Mouse (Mus musculus) olfactory bulb, adult 2 months (tissue): ENCODE measurements at regions not wholly inside any gene's neighbourhood (a gene's known extent, or its start where the extent isn't known, plus 50 kb on each side); places are given as distances from the start of the nearest gene placed in this dataset.

Experiments
- CTCF ChIP-seq: fragments of 200-500 bp; IDR thresholded peaks from 2 replicates; pipeline ENCODE4 v1.5.1; 2012; ENCODE audit warnings: low read depth, mild to moderate bottlenecking, low read length, moderate library complexity; ENCODE audit not compliant: insufficient read depth
- POLR2A ChIP-seq: fragments of 200-500 bp; IDR thresholded peaks from 2 replicates; pipeline ENCODE4 v1.6.1; 2012; ENCODE audit warnings: mild to moderate bottlenecking, low read depth, low read length, moderate library complexity; ENCODE audit not compliant: insufficient read depth

GRCm38 (mm10) chr15:25546185-25546584 lies 76.1 kb upstream of the Myo10 start:
- TF ChIP-seq CTCF (no peak), POLR2A (no peak)
